Mouse (Mus musculus): ENCODE data around the gene Pdcd1lg2.

The Pdcd1lg2 gene

DNA sequence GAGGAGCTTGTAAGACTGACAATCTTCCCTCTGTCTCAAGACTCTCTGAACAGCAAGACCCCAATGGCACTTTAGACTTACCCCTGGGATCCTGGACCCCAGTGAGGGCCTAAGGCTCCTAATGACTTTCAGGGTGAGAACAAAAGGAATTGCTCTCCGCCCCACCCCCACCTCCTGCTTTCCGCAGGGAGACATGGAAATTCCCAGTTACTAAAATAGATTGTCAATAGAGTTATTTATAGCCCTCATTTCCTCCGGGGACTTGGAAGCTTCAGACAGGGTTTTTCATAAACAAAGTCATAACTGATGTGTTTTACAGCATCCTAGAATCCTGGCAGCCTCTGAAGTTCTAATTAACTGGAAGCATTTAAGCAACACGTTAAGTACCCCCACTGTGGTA lies 59.9 kb downstream of the Pdcd1lg2 start:
- DNase-seq (ENCODE audit: low read depth) = no peak

DNA sequence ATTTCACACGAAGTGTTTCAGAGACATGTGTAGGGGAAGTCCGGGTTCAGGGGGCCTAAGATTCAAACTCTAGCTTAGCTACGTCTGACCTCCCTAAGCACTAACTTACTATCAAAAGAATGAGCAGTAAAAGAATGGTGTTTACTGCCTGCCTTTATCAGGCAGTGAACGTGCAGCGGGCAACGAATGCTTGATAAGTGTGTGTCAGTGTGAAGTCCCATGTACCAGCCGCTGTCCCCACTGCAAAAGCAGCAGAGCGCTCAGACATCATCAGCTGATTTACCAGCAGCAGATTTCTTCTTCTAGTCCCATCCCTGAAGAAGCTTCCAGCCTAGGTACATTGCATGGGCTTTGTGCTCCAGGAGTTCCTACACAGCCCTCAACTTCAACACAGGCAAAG lies 61.7 kb downstream of the Pdcd1lg2 start:
- no peak for DNase-seq (ENCODE audit: low read depth)

DNA sequence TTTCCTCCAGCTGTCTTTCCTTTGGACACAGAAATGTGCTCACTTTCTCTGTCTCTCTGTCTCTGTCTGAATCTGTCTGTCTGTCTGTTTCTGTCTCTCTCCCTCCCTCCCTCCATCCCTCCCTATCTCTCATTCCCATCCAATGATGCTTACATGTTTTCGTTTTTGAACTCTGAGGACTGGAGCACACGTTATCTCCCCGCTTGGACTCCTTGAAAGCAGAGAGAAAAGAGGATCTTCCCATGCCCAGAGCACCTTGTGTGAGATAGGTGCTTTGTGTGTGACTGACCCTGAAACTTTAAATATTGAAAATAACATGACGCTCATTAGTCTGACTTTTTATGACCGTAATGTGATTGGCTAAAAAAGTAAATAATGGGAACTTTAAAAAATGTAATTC lies 62.2 kb downstream of the Pdcd1lg2 start:
- no peak for DNase-seq (ENCODE audit: low read depth)

DNA sequence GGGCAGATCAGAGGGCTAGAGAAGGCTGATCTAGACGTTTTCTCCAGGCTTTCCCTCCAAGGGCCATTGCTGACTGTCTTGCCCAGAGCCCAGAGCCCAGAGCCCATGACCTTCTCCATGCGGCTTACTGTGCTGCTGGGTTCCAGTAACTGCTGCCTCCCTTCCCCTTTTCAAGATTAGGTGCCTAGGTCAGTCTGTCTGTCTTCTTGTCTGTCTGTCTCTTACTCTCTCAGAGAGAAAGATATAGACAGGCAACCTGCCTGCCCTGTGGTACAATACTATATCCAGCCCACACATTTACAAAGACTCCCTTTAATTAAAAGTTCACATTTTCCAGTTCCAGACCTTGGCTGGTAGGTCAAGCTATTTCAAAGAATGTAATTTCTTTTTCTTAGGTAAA lies 64.1 kb downstream of the Pdcd1lg2 start:
- no peak for DNase-seq (ENCODE audit: low read depth)

DNA sequence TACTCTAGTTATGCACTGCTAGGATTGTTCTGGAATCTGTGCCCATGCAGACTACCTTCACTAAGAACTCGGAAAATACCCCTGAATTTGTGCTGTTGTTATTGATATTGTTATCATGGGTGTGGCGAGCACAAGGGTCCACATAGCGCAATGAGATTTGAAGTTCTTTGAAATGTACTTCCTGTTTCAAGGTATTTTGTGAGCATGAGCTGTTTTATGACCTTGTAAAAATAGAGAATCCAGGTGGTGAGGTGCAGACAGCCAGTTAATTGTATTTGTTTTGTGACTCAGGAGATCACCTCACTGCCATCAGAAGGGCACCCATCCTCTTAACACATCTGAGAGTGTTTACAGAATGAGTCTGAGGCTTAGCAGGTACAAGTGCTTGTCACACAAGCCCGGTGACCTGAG lies 64.5 kb downstream of the Pdcd1lg2 start:
- DNase-seq (ENCODE audit: low read depth) = no peak

DNA sequence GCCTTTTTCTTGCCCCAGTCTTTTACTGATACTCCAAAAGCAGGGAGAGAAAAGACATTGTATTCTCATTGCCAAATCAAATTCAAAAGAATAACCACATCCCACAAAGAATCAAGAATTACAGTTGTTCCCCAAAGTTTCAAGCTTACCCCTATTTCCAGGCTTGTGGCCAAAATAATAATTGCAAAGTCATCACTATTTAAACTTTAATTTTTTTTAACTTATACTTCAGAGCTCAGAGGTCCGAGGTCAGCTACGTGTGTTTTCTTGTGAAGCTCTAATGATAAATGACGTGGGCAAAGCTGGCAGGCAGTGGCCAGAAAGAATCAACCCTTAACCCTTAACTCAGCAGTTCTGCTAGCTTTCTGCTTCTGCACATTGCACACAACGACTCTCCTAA lies 67.9 kb downstream of the Pdcd1lg2 start:
- DNase-seq (ENCODE audit: low read depth) = no peak

DNA sequence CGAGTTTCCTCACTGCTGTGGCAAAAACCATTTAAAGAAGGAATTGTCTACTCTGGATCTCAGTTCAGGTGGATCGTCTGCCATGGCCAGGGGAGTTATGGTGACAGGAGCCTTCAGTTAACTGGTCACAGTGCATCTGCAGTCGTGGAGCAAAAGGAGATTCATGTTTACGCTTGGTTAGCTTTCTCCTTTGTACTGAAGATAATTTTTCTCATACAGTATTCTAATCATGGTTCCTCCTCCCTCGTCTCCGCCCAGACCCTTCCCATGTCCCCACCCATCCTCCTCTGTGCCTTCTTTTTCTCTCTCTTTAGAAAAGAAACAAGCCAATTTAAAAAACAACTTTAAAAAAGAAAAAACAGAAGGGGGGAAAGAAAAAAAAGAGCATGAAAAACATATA lies 70.9 kb downstream of the Pdcd1lg2 start:
- no peak for DNase-seq (ENCODE audit: low read depth)

DNA sequence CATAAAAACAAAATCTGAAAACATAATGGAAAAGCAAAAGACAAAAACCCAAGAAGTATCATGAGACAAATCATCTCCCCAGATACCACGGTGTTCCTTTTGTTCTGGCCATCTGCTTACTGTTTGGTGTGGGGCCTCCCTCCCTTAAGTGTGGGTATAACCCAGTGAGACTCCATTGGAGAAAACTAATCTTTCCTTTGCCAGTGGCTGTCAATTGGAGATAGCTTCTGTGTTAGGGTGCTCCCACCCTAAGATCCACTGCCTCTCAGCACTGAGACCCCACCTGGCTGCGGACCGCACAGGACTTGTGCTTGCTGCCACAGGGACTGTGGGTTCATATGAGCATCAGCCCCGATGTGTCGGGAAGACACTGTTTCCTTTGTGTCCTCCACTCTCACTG lies 71.4 kb downstream of the Pdcd1lg2 start:
- no peak for DNase-seq (ENCODE audit: low read depth)

DNA sequence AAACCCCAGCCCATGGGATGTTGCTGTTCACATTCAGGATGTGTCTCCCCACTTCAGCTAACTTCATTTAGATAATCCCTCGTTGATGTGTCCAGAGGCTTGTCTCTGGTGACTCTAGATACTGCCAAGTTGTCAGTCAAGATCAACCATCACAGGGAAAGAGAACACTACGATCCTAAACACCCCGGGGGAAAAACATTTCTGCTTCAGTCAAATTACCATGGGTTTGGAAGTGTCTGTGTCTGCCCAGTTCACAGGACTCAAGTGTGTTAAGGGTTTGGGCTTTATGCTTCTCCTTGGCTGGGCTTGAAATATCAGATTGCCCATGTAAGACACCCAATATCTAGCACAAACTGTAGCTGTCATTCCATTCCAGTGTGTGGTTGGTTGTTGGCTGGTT lies 71.9 kb downstream of the Pdcd1lg2 start:
- no peak for DNase-seq (ENCODE audit: low read depth)

DNA sequence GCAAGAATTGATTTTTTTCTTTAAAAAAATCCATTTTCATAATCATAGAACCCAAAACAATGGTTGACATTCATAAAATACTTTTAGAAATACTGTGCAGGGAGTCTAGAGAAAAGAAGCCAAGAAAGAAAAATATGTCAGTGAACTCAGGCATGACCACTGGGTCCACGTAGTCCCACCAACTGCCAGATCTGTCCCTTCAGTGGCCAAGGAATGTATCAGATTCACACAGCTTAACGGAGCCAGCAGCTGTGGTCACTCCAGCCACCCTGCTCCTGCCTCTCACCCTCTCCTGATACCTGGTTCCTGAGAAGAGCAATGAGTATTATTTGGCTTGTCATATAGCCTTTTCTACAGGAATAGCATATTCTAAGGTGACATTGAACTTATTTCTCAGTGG lies 72.7 kb downstream of the Pdcd1lg2 start:
- DNase-seq (ENCODE audit: low read depth) = no peak

DNA sequence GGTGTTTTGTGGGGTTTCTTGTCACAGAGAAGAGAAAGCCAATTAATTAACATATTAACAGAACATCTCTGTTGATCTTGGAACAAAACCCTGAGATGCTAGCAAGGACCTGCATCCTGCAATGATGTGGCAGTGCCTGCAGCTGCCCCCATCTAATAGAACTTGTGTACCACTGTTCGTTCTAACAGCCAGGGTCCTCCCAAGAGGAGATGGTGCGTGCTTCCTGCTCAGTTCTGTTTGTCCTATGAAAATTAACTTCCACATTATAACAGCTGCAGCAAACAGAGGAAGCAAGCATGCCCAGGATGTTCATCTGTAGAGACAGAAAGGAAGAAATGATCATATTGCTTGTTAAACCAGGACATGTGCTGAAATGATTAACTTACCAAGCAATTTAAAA lies 73.8 kb downstream of the Pdcd1lg2 start:
- no peak for DNase-seq (ENCODE audit: low read depth)

DNA sequence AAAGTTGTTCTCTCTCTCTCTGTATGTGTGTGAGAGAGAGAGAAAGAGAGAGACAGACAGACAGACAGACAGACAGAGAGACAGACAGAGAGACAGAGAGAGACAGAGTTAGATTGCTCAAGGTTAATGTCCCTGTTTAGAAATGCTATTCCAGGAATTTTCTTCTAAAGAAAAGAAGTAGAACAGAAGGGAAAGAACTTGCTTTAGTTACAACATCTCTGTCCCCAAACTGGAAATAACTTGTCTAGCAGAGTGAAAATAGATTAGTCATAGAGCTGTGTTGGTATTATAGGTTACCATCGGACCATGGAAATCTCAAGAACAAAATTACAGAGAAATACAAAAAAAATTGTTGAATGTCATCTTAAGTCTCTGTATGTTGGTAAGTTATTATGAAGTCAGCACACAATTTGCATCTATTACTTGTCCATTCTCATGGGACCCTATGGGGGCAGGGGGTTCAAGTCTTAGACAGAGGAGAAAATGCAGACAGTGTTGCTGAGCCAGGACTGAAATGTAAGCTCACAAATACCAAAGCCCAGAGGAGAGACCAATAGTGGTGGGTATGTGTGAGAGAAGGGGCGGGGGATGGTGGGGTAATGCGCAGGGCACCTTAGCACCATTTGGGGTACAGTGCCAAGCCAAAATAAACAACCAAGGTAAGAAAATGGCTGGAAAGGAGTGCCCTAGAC lies 74.7 kb downstream of the Pdcd1lg2 start:
- DNase-seq (ENCODE audit: low read depth) = no peak

DNA sequence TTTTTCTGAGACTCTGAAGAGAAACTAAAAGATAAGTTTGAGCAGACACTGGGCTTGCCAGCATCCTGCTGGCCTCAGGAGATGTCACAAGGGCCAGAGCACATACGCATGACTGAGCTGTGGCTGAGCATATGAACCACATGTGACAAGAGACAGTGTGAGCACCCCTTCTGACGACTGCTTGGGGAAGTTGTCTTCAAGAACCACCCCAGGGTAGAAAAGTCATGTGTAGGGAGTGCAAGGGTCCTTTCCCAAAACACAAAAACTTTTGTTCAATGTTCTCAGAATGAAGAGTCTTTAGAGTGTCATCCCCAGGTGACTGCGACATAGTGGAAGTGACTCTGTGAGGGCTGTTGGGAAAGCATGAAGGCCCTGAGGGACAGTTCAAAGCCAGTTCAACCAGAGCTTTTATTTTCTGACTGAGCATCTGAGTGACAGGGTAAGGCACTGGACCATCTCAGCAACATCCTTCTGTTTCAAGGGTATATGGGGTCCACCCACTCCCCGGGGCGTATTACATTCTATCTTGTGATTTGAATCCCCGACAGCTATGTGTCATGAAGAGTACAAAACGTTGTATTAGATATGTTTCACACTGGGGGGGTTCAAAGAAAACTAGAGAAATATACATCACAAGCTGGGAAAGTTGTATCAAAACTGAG lies 76.0 kb downstream of the Pdcd1lg2 start:
- DNase-seq (ENCODE audit: low read depth) = no peak

DNA sequence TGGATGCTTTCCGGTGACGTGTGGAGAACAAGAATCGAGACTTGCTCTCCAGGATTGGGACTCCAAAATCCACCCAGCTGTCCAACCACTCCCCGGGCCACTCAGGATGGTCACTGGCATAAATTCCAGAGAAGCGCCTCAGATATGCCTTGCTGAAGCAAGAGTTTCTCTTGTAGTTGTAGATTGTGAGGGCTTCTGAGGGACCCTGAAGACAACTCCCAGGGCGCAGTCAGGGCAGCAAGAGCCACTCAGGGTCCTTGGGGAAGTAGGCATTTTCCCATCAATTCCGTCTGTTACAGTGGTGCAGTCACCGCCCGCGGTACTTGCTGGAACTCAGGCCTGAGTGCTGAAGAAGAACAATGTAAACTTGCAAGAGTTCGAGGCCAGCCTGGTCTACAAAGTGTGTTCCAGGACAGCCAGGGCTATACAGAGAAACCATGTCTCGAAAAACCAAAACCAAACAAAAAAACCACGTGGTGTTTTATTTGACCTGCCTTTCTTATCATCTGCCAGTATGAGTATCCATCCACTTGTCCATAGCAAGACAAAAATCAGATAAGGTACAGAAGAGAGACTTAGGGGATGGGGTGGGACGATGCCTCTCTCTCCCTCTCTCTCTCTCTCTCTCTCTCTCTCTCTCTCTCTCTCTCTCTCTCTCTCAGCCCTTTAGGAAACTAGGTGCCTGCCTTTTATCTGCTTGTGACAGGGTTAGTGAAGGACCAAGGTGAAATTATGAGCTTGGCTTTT lies 76.8 kb downstream of the Pdcd1lg2 start:
- no peak for DNase-seq (ENCODE audit: low read depth)

DNA sequence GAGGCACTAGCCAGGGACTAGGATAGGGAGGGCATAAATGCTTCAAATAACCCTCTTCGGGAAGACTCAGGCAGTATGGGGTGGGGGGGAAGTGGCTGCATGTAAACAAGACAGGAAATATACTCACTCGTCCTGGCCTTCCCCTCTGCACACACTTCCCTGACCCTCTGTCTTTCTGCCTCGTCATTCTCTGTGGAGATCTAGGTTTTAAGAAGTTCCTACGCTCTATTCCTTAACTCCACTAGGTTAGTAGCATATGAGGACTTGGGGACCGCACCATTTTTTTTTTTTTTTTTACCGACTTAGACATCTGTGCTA lies 77.3 kb downstream of the Pdcd1lg2 start:
- no peak for DNase-seq (ENCODE audit: low read depth)

DNA sequence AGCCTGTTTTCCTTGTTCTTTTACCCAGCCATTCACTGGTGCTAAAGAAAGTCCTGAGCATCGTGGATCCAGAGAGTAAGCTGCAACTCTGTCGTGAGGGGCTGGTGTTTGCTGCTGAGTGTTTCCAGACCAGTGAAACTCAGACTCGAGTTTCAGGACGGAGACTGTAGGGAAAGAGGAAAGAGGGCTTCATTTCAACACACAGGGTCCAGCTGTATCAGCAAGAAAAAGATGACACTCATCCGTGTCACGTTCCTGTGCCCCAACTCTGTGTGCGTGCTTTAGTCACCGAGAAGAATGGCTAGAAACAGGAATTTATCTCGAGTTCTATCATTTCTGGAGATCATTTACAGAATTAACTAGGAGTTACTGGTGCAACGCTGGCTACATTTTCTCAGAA lies 77.7 kb downstream of the Pdcd1lg2 start:
- no peak for DNase-seq (ENCODE audit: low read depth)

DNA sequence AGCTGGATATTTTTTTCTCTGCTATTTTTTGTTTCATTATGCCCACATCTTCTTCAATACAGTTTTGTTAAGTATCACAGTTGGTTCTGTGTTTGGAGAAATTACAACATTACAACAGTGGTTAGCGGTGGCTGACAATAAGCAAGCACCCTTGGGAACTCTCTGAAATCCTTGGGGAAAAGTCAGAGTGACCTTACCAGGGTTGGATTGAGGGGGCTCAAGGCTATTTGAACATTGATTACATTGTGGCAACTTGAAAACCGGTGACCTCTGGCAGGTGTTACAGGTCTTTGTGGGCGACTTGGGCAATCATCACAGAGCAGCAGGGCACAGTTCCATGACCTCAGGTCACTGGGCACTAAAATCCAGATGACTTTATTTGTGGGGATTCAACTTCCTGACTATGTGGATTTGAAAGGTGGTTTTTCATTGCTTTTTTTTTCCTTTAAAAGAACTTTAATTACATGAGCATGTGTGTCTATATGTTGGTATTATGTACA lies 79.1 kb downstream of the Pdcd1lg2 start:
- DNase-seq (ENCODE audit: low read depth) = no peak

DNA sequence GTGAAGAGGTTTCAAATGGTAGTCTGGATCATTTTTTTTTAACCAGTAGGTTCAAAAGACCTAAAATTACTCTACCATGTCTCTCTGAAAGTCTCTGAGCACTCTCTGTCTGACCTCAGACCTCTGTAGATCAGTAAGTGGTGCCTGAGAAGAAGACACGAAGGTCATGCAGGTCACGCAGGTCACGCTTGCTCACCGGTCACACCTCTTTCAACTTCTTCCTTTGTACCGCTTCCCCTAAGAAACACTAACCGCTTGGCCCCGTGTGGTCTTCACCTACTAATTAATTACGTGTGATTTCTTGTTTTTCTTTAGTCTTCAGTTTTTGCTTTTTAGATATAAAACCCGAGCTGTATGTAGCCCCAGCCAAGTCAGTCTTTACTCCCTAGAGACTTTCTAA lies 80.7 kb downstream of the Pdcd1lg2 start:
- DNase-seq (ENCODE audit: low read depth) = no peak

DNA sequence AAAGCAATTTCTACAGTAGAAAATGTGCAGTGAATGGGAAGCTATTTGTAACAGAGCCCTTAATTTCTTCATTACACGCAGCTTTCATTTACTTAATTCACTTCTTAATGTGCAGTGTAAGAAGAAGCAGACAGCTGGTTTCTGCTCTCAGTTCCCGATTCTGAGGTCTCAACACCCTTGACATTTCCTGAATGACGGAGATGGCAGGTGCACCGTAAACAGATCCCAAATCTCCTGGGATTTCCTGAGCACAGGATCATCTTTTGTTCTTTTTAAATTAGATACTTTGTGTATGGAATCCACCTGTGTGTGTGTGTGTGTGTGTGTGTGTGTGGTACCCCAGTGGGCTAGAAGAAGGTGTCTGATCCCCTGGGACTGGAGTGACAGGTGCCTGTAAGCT lies 83.7 kb downstream of the Pdcd1lg2 start:
- DNase-seq (ENCODE audit: low read depth) = no peak

DNA sequence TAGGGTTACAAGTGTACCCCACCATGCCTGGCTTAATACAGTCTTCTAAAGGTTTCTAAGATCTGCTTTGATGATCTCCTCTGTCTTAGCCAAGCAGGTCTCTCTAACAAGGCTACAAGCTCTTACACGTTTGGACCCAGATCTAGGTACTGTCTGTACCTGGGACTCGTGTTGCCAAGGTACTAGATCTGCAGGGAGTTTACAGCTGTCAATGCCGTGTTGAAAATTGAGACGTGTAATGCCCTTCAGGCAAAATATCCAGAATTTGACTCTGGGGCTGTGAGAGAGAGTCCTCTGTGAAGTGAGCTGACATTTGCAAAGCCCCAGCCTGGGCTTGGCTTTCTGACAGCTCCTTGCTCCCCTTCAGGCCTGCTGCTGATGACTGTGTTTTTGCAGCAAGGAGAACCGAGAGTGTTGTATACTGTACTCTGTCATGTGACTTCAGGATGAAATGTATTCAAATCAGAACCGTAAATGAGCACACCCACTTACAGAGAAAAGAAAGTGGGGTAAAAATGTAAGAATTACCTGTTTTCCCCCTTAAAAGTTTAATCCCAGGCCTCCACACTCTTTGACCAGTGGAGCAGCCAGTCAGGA lies 85.4 kb downstream of the Pdcd1lg2 start:
- no peak for DNase-seq (ENCODE audit: low read depth)

DNA sequence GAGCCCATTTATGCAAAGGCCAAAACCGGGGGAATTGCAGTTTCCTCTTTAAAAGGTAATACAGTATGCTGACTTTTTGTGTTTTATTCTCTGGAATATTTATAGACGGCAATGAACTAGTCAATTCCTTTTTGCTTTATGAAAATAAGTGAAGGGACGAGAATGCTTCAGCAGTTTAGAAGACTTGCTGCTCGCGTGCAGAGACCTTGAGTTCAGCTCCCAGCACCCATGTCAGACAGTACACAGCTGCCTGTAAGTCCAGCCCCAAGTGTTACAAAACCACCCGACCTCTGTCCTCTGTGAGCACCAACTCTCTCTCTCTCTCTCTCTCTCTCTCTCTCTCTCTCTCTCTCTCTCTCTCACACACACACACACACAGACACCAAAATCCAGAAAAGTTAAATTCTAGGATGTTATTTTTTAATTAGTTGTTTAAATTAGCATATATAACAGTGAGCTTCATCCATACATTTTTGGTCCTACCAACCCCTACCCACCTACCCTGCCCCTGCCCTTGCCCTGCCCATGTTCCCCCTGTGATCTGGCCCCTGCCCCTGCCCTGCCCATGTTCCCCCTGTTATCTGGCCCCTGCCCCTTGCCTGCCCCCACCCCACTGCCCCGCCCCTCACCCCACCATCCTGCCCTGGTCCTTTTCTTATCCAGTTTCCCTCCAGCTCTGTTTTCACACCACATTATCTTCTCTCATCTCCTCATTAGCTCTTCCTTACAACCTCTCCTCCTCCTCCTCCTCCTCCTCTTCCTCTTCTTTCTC lies 86.3 kb downstream of the Pdcd1lg2 start:
- DNase-seq (ENCODE audit: low read depth) = no peak

DNA sequence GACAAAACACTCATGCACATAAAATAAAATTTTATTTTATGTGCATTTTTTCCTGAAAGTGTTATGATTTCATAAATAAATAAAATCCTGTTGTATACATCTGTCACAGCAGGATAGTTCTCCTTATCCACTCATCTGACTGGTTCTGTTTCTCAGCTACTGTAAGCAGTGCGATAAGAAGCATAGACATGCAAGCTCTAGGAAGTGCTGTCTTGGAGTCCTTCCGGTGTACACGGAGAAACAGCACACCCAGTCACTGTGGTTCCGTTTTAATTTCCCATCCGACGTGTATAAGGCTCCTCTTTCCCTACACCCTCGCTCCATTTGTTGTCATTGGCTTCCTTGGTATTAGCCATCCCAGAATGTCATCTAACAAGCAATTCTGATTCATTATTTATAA lies 87.2 kb downstream of the Pdcd1lg2 start:
- no peak for DNase-seq (ENCODE audit: low read depth)

All from fibroblast of lung, adult 2 months (primary cell).